Mouse (Mus musculus) left cerebral cortex, adult 6 months (tissue): Measurements from ENCODE around the gene Plac9a. TPM values are rescaled to one million over a fixed set of nuclear protein-coding genes. Genes with fewer than 3 reads are reported as not detected.

Experiments used
- long read RNA-seq, 2 experiments: library from polyadenylated mRNA; unstranded; transcript quantifications; one replicate each; pipeline ENCODE4 v2.0.0; 2019 to 2020
- polyA plus RNA-seq: library from polyadenylated mRNA; unstranded; fragments of <200 nt; fragmentation: Nextera tagmentation; gene quantifications from 2 replicates; pipeline ENCODE4 v1.2.3, GENCODE M21; 2021

The Plac9a gene
- 0.72 and 1.8 TPM in 2 replicates for polyA plus RNA-seq
- long read RNA-seq, experiment 1, transcript Plac9a-201 (4 exons, 1,555 nt), result major isoform, 6 of 6 reads
- long read RNA-seq, experiment 1, partial matches to known transcripts, result 0 of 6 reads
- long read RNA-seq, experiment 1, other reads (novel, unspliced or antisense), result 0 of 6 reads
- long read RNA-seq, experiment 2, transcript Plac9a-201 (4 exons, 1,555 nt), result major isoform, 9 of 11 reads
- long read RNA-seq, experiment 2, partial matches to known transcripts, result 1 of 11 reads
- long read RNA-seq, experiment 2, other reads (novel, unspliced or antisense), result 1 of 11 reads

GRCm38 (mm10) chr14:25903000-25903399 lies at the start of gene Plac9a:
TSS of gene Plac9a (minus strand) at chr14:25903100.

GRCm38 (mm10) chr14:25938004-25938403 lies 35.1 kb upstream of the Plac9a start, which contains the start of gene Cphx1:
TSS of gene Cphx1 (plus strand) at chr14:25938304.

GRCm38 (mm10) chr14:25927562-25927881 lies 24.6 kb upstream of the Plac9a start, which contains the start of gene Tmem254a:
TSS of gene Tmem254a (minus strand) at chr14:25927672.

GRCm38 (mm10) chr14:25841991-25842687 lies 60.8 kb downstream of the Plac9a start, which contains the start of gene Anxa11:
TSS of gene Anxa11 (plus strand) at chr14:25842156.

Other genes starting within 250 kb of the Plac9a start
- gene Ppif, start 208.9 kb downstream of the Plac9a start, polyA plus RNA-seq, result 36.2 and 48.9 TPM in 2 replicates
- gene Zcchc24, start 134.1 kb downstream of the Plac9a start, polyA plus RNA-seq, result 11.4 and 16.1 TPM in 2 replicates
- 4.9 and 16.9 TPM in 2 replicates for gene Anxa11, start 60.9 kb downstream of the Plac9a start, polyA plus RNA-seq
- gene Tmem254a, start 24.6 kb upstream of the Plac9a start, polyA plus RNA-seq, result 5.0 and 10.0 TPM in 2 replicates
- gene Cphx1, start 35.2 kb upstream of the Plac9a start, polyA plus RNA-seq, result not detected in 2 replicates
- 0.25 and 0.36 TPM in 2 replicates for gene Duxbl1, start 75.5 kb upstream of the Plac9a start, polyA plus RNA-seq
- gene Gm9780, start 139.6 kb upstream of the Plac9a start, polyA plus RNA-seq, result 33.2 and 42.7 TPM in 2 replicates
- gene Tmem254c, start 164.3 kb upstream of the Plac9a start, polyA plus RNA-seq, result 22.3 and 40.9 TPM in 2 replicates
- not detected in 2 replicates for gene Cphx2, start 178.4 kb upstream of the Plac9a start, polyA plus RNA-seq
- gene Cphx3, start 179.2 kb upstream of the Plac9a start, polyA plus RNA-seq, result not detected in 2 replicates
- gene Duxbl2, start 215.2 kb upstream of the Plac9a start, polyA plus RNA-seq, result 0.08 and 0.28 TPM in 2 replicates